Mouse (Mus musculus): ENCODE data around the gene Postn. TPM values are rescaled to one million over a fixed set of nuclear protein-coding genes. Genes with fewer than 3 reads are reported as not detected.

Postn gene
- polyA plus RNA-seq, 1 experiment from 2014 or later = 83.6 TPM

- ATAC-seq (ENCODE audit: insufficient read depth, low FRiP score, low read depth) = 0 out of 2 replicates have a peak, but pooled peaks have one; percentile 35
- WGBS = 72% methylated on average over 6 of the region's 6 CpGs
- H3K27ac ChIP-seq = no peak overlapping the region
These were observed 60.1 kb downstream of the Postn start for GRCm38 (mm10) chr3:54420983-54421382.

GRCm38 (mm10) chr3:54421666-54422065, 60.8 kb downstream of the Postn start:
- no peak overlapping the region for H3K4me2 ChIP-seq
- no peak for ATAC-seq (ENCODE audit: insufficient read depth, low FRiP score, low read depth)
- 93% methylated on average over 2 of the region's 2 CpGs for WGBS

More at GRCm38 (mm10) chr3:54420983-54421382, 60.1 kb downstream of the Postn start:
- Histone ChIP-seq H3K9me3 (no peaks in the 10 kb centered on the region), H3K4me2 (no peak overlapping the region), H3K27me3 (replicated peaks) (no peaks in the 10 kb centered on the region), H3K4me3 (replicated peaks) (no peak overlapping the region), H3K9ac (no peak overlapping the region), H3K36me3 (no peaks in the 10 kb centered on the region), H3K4me1 (no peaks in the 10 kb centered on the region)

GRCm38 (mm10) chr3:54424146-54424545, 63.2 kb downstream of the Postn start:
- Histone ChIP-seq H3K27me3 (replicated peaks) (no peaks in the 10 kb centered on the region), H3K4me3 (replicated peaks) (no peak overlapping the region), H3K4me1 (no peaks in the 10 kb centered on the region), H3K9ac (no peak overlapping the region), H3K36me3 (no peaks in the 10 kb centered on the region), H3K9me3 (no peaks in the 10 kb centered on the region), H3K27ac (no peak overlapping the region), H3K4me2 (no peak overlapping the region)
- ATAC-seq (ENCODE audit: insufficient read depth, low FRiP score, low read depth) = no peak
- 81% methylated on average over 4 of the region's 4 CpGs for WGBS

More at GRCm38 (mm10) chr3:54421666-54422065, 60.8 kb downstream of the Postn start:
- Histone ChIP-seq H3K27me3 (replicated peaks) (no peaks in the 10 kb centered on the region), H3K27ac (no peak overlapping the region), H3K4me1 (no peaks in the 10 kb centered on the region), H3K9me3 (no peaks in the 10 kb centered on the region), H3K36me3 (no peaks in the 10 kb centered on the region), H3K9ac (no peak overlapping the region), H3K4me3 (replicated peaks) (no peak overlapping the region)

- H3K36me3 ChIP-seq = no peaks in the 10 kb centered on the region
- no peak for ATAC-seq (ENCODE audit: insufficient read depth, low FRiP score, low read depth)
- no peak overlapping the region for H3K27ac ChIP-seq
- H3K4me1 ChIP-seq = no peaks in the 10 kb centered on the region
- no peak overlapping the region for H3K4me3 ChIP-seq (replicated peaks)
- H3K9ac ChIP-seq = no peak overlapping the region
- no peaks in the 10 kb centered on the region for H3K27me3 ChIP-seq (replicated peaks)
- WGBS = 68% methylated on average over 4 of the region's 4 CpGs
- no peak overlapping the region for H3K4me2 ChIP-seq
- H3K9me3 ChIP-seq = no peaks in the 10 kb centered on the region
These were observed 70.8 kb downstream of the Postn start for GRCm38 (mm10) chr3:54431663-54432062.

- no peak overlapping the region for H3K4me3 ChIP-seq (replicated peaks)
- no peaks in the 10 kb centered on the region for H3K4me1 ChIP-seq
- no peaks in the 10 kb centered on the region for H3K9me3 ChIP-seq
- H3K27me3 ChIP-seq (replicated peaks) = no peaks in the 10 kb centered on the region
- H3K4me2 ChIP-seq = no peak overlapping the region
- WGBS = 61% methylated on average over 6 of the region's 6 CpGs
- no peak overlapping the region for H3K27ac ChIP-seq
- no peak overlapping the region for H3K9ac ChIP-seq
- no peak for ATAC-seq (ENCODE audit: insufficient read depth, low FRiP score, low read depth)
- H3K36me3 ChIP-seq = no peaks in the 10 kb centered on the region
These were observed 71.3 kb downstream of the Postn start for GRCm38 (mm10) chr3:54432167-54432566.

- Histone ChIP-seq H3K27ac (no peak overlapping the region), H3K9me3 (no peaks in the 10 kb centered on the region), H3K4me3 (replicated peaks) (no peak overlapping the region), H3K4me1 (no peaks in the 10 kb centered on the region), H3K27me3 (replicated peaks) (no peaks in the 10 kb centered on the region), H3K4me2 (no peak overlapping the region), H3K9ac (no peak overlapping the region), H3K36me3 (no peaks in the 10 kb centered on the region)
- no peak for ATAC-seq (ENCODE audit: insufficient read depth, low FRiP score, low read depth)
- WGBS = 73% methylated on average over 4 of the region's 4 CpGs
These were observed 71.7 kb downstream of the Postn start for GRCm38 (mm10) chr3:54432605-54433004.

GRCm38 (mm10) chr3:54434571-54434970, 73.7 kb downstream of the Postn start:
- Histone ChIP-seq H3K9me3 (no peaks in the 10 kb centered on the region), H3K27ac (no peak overlapping the region), H3K9ac (no peak overlapping the region), H3K27me3 (replicated peaks) (no peaks in the 10 kb centered on the region), H3K4me1 (no peaks in the 10 kb centered on the region), H3K36me3 (no peaks in the 10 kb centered on the region), H3K4me2 (no peak overlapping the region), H3K4me3 (replicated peaks) (no peak overlapping the region)
- WGBS = 89% methylated on average over 6 of the region's 6 CpGs
- no peak for ATAC-seq (ENCODE audit: insufficient read depth, low FRiP score, low read depth)

- no peak for ATAC-seq (ENCODE audit: insufficient read depth, low FRiP score, low read depth)
- Histone ChIP-seq H3K4me1 (no peaks in the 10 kb centered on the region), H3K27me3 (replicated peaks) (no peaks in the 10 kb centered on the region), H3K9me3 (no peaks in the 10 kb centered on the region), H3K4me2 (no peak overlapping the region), H3K9ac (no peak overlapping the region), H3K4me3 (replicated peaks) (no peak overlapping the region), H3K27ac (no peak overlapping the region), H3K36me3 (no peaks in the 10 kb centered on the region)
- 46% methylated on average over 1 of the region's 1 CpGs for WGBS
These were observed 75.6 kb downstream of the Postn start for GRCm38 (mm10) chr3:54436373-54436964.

Other genes with a start within 250 kb of the Postn start
- gene Trpc4, start 205.1 kb upstream of the Postn start, polyA plus RNA-seq (2015; fragmentation: Nextera tagmentation; extraction: Ambion mirVana) = 1.8 and 2.2 TPM in 2 replicates

All from stomach, embryonic 15.5 days (tissue).